7 mouse cellular contexts compared by ENCODE assay signal in genomic region chr13:54371387-54372330, GRCm38 (mm10). TPM values are rescaled to one million over a fixed set of nuclear protein-coding genes. Genes with fewer than 3 reads are reported as not detected.
A peak's percentile ranks its signal among the peaks of the same experiment; 100 is the strongest.
DNase-seq lines count a peak whose midpoint lies in the region; ATAC-seq and TF ChIP-seq lines count a peak whose summit lies in the region.

No protein-coding gene starts in this region.

- intact Hi-C loops in gastrocnemius, postnatal 36 days (cut with DNase I), result loop anchor here (1.0 to 5.0 kb wide), 3 partner anchors 76 to 254 kb away; no protein-coding TSS in a partner anchor

- H3K9me3 ChIP-seq in intestine, embryonic 14.5 days (ENCODE audit: control insufficient read depth, low read length), result no peaks in the 10 kb centered on the region
- no peaks in the 10 kb centered on the region for H3K9me3 ChIP-seq in midbrain, postnatal 0 days (ENCODE audit: low read length)

- peak overlapping the region; percentile 48 for H3K4me2 ChIP-seq in intestine, embryonic 14.5 days (ENCODE audit: low read length)
- peak overlapping the region; percentile 72 for H3K4me2 ChIP-seq in midbrain, postnatal 0 days (ENCODE audit: low read depth, low read length, poor library complexity, severe bottlenecking)

- H3K4me1 ChIP-seq in intestine, embryonic 14.5 days (replicated peaks; ENCODE audit: control insufficient read depth, insufficient read depth, low read length), result peaks cover 18% of the 10 kb centered on the region; the same call in 1 of the 2 replicates
- peaks cover 12% of the 10 kb centered on the region; the same call in 1 of the 2 replicates for H3K4me1 ChIP-seq in midbrain, postnatal 0 days (ENCODE audit: insufficient read depth, low read length)

- TF ChIP-seq CTCF in midbrain, postnatal 0 days (IDR thresholded peaks at IDR 0.05), result peak; percentile 65

- H3K36me3 ChIP-seq in intestine, embryonic 14.5 days (ENCODE audit: control insufficient read depth, insufficient read depth, low read length), result no peaks in the 10 kb centered on the region
- no peaks in the 10 kb centered on the region for H3K36me3 ChIP-seq in midbrain, postnatal 0 days (ENCODE audit: insufficient read depth, low read length)

- no peak overlapping the region for H3K9ac ChIP-seq in intestine, embryonic 14.5 days (ENCODE audit: low read length)
- H3K9ac ChIP-seq in midbrain, postnatal 0 days (replicated peaks; ENCODE audit: low read length, poor library complexity, severe bottlenecking), result peak overlapping the region; percentile 77

- H3K4me3 ChIP-seq in intestine, embryonic 14.5 days (ENCODE audit: low read depth, low read length), result peak overlapping the region; percentile 17
- H3K4me3 ChIP-seq in midbrain, postnatal 0 days (ENCODE audit: low read depth, low read length), result peak overlapping the region; percentile 55

- no peak overlapping the region for H3K27ac ChIP-seq in intestine, embryonic 14.5 days (ENCODE audit: low read depth)
- peak overlapping the region; percentile 70 for H3K27ac ChIP-seq in midbrain, postnatal 0 days (ENCODE audit: low read depth, low read length)

- peak; percentile 57 for DNase-seq in adrenal gland, adult 8-10 months
- DNase-seq in cerebellum, postnatal 4 days (ENCODE audit: low spot score in 2 of 2), result peak; percentile 39 to 79
- DNase-seq in gastrocnemius, postnatal 36 days, result peak; percentile 63 to 72
- peak; percentile 99 for DNase-seq in intestine, embryonic 14.5 days (ENCODE audit: low spot score)
- peak; percentile 80 for DNase-seq in liver
- peak; percentile 89 for DNase-seq in midbrain, postnatal 0 days (ENCODE audit: low spot score)
- DNase-seq in spleen, postnatal 10 days (ENCODE audit: low spot score in 2 of 2), result peak; percentile 68 to 87

- WGBS in intestine, embryonic 14.5 days, result under 1% methylated on average over 50 of the region's 59 CpGs
- under 1% methylated on average over 55 of the region's 59 CpGs for WGBS in midbrain, postnatal 0 days

- peak; percentile 87 for ATAC-seq in intestine, embryonic 14.5 days (replicated peaks; ENCODE audit: low FRiP score, low TSS enrichment, low read depth)
- ATAC-seq in midbrain, postnatal 0 days (ENCODE audit: low FRiP score), result peak; percentile 80

- peaks cover 18% of the 10 kb centered on the region for H3K27me3 ChIP-seq in intestine, embryonic 14.5 days (replicated peaks; ENCODE audit: control insufficient read depth, insufficient read depth, low read length)
- H3K27me3 ChIP-seq in midbrain, postnatal 0 days (ENCODE audit: insufficient read depth, low read length), result no peaks in the 10 kb centered on the region

RNA-seq across cellular contexts. Expression of gene Cplx2, which starts 0.5 kb away (rescaled TPM):
- 10 to 100 TPM; 20.8 to 47.3 (median 33.3) TPM for total RNA-seq in adrenal gland, adult 8-10 months (2022)
- 1 to 10 TPM; 1.0 to 1.1 TPM for total RNA-seq in gastrocnemius, postnatal 36 days (2021)
- 5.6 and 6.7 TPM in 2 replicates for polyA plus RNA-seq in intestine, embryonic 14.5 days (2014; fragmentation: Nextera tagmentation; extraction: Ambion mirVana)
- 88.7 and 106 TPM in 2 replicates for total RNA-seq in midbrain, postnatal 0 days (2014; rRNA removed)
- 30.4 and 31.2 TPM in 2 replicates for polyA plus RNA-seq in midbrain, postnatal 0 days (2015; fragmentation: Nextera tagmentation; extraction: Ambion mirVana)

Comparison
In these comparisons a context has a peak if more than half of its experiments do, and no peak if none do; other contexts are left out.
1. RNA of gene Cplx2, which starts 0.5 kb away (total RNA-seq): 88.7 to 106 TPM in midbrain, postnatal 0 days and 20.8 to 47.3 TPM in adrenal gland, adult 8-10 months; 1.0 to 1.1 TPM in gastrocnemius, postnatal 36 days; every median in the first group is over 10 times any median in the second.
2. Peak in every context shown above with its lines, with median percentiles within 50 percentile points of each other: DNase-seq.